Mouse (Mus musculus): Measurements from ENCODE around the gene Poldip3.
A peak's percentile ranks its signal among the peaks of the same experiment; 100 is the strongest.

Gene Poldip3

GRCm38 (mm10) chr15:83149196-83150072 lies at the start of gene Poldip3:
Poldip3 (minus strand) TSS chr15:83149384.
- peak; percentile 97 for DNase-seq (ENCODE audit: low read depth, low spot score)

- no peak for DNase-seq (ENCODE audit: low read depth, low spot score)
These were observed 44.2 kb upstream of the Poldip3 start for GRCm38 (mm10) chr15:83193413-83193812.

GRCm38 (mm10) chr15:83182351-83182750 lies 33.2 kb upstream of the Poldip3 start:
- no peak for DNase-seq (ENCODE audit: low read depth, low spot score)

- DNase-seq (ENCODE audit: low read depth, low spot score), result no peak
These were observed 32.7 kb upstream of the Poldip3 start for GRCm38 (mm10) chr15:83181800-83182330.

- DNase-seq (ENCODE audit: low read depth, low spot score), result no peak
These were observed 30.8 kb upstream of the Poldip3 start for GRCm38 (mm10) chr15:83180004-83180403.

- DNase-seq (ENCODE audit: low read depth, low spot score), result no peak
These were observed 27.5 kb upstream of the Poldip3 start for GRCm38 (mm10) chr15:83176653-83177052.

- no peak for DNase-seq (ENCODE audit: low read depth, low spot score)
These were observed 25.0 kb upstream of the Poldip3 start for GRCm38 (mm10) chr15:83173914-83174884.

GRCm38 (mm10) chr15:83172492-83173429 lies 23.6 kb upstream of the Poldip3 start, which contains the start of gene Cyb5r3:
Cyb5r3 (minus strand) TSS chr15:83172592.
- no peak for DNase-seq (ENCODE audit: low read depth, low spot score)

GRCm38 (mm10) chr15:83171712-83172481 lies 22.7 kb upstream of the Poldip3 start:
- DNase-seq (ENCODE audit: low read depth, low spot score), result peak; percentile 94

- DNase-seq (ENCODE audit: low read depth, low spot score), result no peak
These were observed 21.9 kb upstream of the Poldip3 start for GRCm38 (mm10) chr15:83170956-83171659.

- DNase-seq (ENCODE audit: low read depth, low spot score), result no peak
These were observed 20.9 kb upstream of the Poldip3 start for GRCm38 (mm10) chr15:83169772-83170722.

- DNase-seq (ENCODE audit: low read depth, low spot score), result no peak
These were observed 19.9 kb upstream of the Poldip3 start for GRCm38 (mm10) chr15:83168875-83169771.

- no peak for DNase-seq (ENCODE audit: low read depth, low spot score)
These were observed 19.1 kb upstream of the Poldip3 start for GRCm38 (mm10) chr15:83168311-83168710.

GRCm38 (mm10) chr15:83167550-83168065 lies 18.4 kb upstream of the Poldip3 start:
- no peak for DNase-seq (ENCODE audit: low read depth, low spot score)

GRCm38 (mm10) chr15:83167126-83167525 lies 17.9 kb upstream of the Poldip3 start:
- no peak for DNase-seq (ENCODE audit: low read depth, low spot score)

GRCm38 (mm10) chr15:83166642-83167041 lies 17.5 kb upstream of the Poldip3 start:
- no peak for DNase-seq (ENCODE audit: low read depth, low spot score)
